Mouse (Mus musculus) bone marrow macrophage, adult 2 months (primary cell): ENCODE data around the gene AU021092.

Experiments
- CTCF ChIP-seq: IDR thresholded peaks from 2 replicates; pipeline ENCODE4 v1.5.1; 2012; ENCODE audit warnings: low read depth, mild to moderate bottlenecking, low read length, moderate library complexity
- POLR2A ChIP-seq: IDR thresholded peaks from 2 replicates; pipeline ENCODE4 v1.6.1; 2012; ENCODE audit warnings: mild to moderate bottlenecking, low read depth, low read length, borderline replicate concordance

- TF ChIP-seq POLR2A (no peak), CTCF (no peak)
These were observed 11.7 kb downstream of the AU021092 start for GRCm38 (mm10) chr16:5210365-5210764.
